Mouse (Mus musculus): ENCODE measurements at regions not wholly inside any gene's neighbourhood (a gene's known extent, or its start where the extent isn't known, plus 50 kb on each side); places are given as distances from the start of the nearest gene placed in this dataset.

GRCm38 (mm10) chr5:47115882-47116281 is 867.1 kb upstream of the Slit2 start:
- DNase-seq (ENCODE audit: low spot score in 2 of 2): no peak

- DNase-seq (ENCODE audit: low spot score in 2 of 2): no peak
Measured at GRCm38 (mm10) chr5:47095703-47096102, 887.2 kb upstream of the Slit2 start.

- no peak for DNase-seq (ENCODE audit: low spot score in 2 of 2)
Measured at GRCm38 (mm10) chr5:47052942-47053341, 930.0 kb upstream of the Slit2 start.

DNA sequence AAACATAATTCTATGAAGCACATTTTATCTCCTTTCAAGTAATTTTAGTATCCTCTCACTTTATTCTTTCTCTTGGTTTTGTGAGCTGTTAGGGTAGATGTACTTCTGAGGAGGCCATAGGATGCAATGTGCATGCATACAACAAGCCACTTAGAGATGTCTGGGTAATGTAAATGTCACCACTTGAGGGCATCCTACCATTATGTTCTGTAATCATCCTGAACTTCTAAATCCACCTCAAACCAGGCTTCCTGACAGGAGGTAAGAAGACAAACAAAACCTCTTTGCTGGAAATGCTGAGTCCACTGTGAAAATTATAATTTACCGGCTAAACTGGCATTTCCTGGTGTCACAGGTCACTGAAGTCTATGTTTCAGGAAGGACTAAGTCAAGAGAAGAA is 946.2 kb upstream of the Slit2 start:
- no peak for DNase-seq (ENCODE audit: low spot score in 2 of 2)

- DNase-seq (ENCODE audit: low spot score in 2 of 2): no peak
Measured at GRCm38 (mm10) chr5:47034021-47034420, 948.9 kb upstream of the Slit2 start.

DNA sequence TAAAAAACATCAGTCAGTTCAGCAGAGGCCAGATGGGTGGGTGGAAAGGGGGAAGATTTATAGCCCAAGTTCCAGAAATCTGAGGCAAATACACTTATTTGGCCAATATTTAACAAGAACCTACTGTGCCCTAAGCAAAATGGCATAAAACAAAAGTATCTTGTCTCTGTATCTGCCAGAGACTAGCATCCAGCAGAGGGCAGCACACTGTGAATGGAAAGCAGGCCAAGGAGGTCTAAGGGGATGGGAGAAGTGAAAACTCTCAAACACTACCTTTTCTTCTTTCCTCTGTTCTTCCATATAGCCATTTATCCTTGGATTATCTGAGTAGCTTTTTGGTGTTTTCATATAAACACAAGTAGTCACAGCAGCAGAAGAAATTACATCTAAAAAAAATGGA is 968.6 kb upstream of the Slit2 start:
- peak; percentile 29 to 36 for DNase-seq (ENCODE audit: low spot score in 2 of 2)

DNA sequence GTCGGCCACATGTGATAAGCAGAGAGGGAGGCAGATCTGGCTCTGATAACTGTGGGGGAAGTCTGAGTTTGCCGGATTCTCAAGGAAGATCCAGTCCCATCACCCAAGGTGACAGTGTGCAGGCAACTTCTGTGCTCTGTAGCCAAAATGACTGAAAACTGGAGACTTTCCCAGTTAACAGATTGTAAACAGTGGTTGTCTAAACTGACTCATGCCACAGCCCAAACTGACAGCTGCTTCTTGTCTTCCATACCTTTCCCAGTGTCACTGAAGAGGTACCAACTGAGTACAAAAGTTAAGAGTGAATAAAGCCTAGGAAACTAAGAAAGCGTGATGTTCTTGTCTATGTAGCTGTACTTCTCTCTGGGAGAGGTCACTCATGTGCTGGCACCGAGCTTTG is 990.4 kb upstream of the Slit2 start:
- DNase-seq (ENCODE audit: low spot score in 2 of 2): no peak

DNA sequence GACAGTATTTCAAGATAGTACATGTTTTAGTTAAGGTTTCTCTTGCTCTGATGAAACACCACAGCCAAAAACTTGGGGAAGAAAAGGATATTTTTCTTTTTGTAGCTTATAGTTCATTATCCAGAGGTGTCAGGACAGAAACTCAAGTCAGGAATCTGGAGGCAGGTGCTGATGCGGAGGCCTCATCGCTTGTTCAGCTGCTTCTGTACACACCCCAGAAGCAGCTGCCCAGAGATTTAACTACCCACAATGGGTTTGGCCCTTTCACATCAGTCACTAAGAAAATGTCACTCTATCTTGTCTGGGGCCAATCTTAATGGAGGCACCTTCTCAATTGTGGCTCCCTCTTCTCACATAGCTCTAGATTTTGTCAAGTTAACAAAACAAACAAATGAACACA is 996.4 kb upstream of the Slit2 start:
- DNase-seq (ENCODE audit: low spot score in 2 of 2): no peak

- DNase-seq (ENCODE audit: low spot score in 2 of 2): no peak
Measured at GRCm38 (mm10) chr5:46980326-46980725, 1002.6 kb upstream of the Slit2 start.

GRCm38 (mm10) chr5:46968870-46969436 is 1014.0 kb upstream of the Slit2 start:
- DNase-seq (ENCODE audit: low spot score in 2 of 2): no peak

GRCm38 (mm10) chr5:46960749-46961148 is 1022.2 kb upstream of the Slit2 start:
- DNase-seq (ENCODE audit: low spot score in 2 of 2): no peak

- DNase-seq (ENCODE audit: low spot score in 2 of 2): no peak
Measured at GRCm38 (mm10) chr5:46926324-46926723, 1056.6 kb upstream of the Slit2 start.

DNA sequence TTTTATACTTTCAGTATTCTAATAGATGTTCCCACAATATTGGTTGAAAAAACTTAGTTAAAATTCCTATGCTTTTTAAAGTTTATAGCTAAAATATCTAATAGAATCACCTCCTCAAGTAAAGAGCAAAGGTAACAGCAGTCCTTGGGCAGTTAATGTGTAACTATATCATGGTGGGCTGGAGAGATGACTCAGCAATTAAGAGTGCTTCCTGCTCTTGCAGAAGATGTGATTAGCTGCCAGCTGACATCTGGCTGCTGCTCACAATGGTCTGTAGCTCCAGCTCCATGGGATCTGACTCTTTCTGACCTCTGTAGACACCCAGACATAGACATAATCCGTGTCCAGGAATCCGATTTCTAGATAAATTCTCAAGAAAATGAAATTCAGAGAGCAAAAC is 1044.5 kb upstream of the Lcorl start:
- no peak for DNase-seq (ENCODE audit: low spot score in 2 of 2)

DNA sequence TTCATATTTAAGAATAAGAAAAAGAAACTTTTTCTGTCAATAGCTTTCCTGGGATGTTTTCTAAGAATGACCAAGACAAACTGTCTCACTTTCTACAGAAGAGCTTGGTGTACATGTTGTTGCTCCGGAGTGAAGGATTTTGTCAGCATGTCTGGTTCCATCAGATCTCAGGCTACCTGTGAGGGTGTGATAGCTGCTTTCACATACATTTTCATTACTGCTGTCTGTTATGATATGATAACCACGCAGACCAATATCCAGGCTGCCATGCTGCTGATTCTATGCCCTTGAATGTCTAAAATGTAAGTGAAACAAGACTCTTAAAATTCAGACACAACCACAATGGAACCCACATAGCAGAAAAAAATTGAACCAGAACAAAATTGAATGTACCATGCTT is 1036.6 kb upstream of the Lcorl start:
- DNase-seq (ENCODE audit: low spot score in 2 of 2): no peak

GRCm38 (mm10) chr5:46883956-46884355 is 1026.5 kb upstream of the Lcorl start:
- DNase-seq (ENCODE audit: low spot score in 2 of 2): no peak

GRCm38 (mm10) chr5:46856837-46857236 is 999.4 kb upstream of the Lcorl start:
- DNase-seq (ENCODE audit: low spot score in 2 of 2): no peak

GRCm38 (mm10) chr5:46845175-46845574 is 987.8 kb upstream of the Lcorl start:
- DNase-seq (ENCODE audit: low spot score in 2 of 2): no peak

DNA sequence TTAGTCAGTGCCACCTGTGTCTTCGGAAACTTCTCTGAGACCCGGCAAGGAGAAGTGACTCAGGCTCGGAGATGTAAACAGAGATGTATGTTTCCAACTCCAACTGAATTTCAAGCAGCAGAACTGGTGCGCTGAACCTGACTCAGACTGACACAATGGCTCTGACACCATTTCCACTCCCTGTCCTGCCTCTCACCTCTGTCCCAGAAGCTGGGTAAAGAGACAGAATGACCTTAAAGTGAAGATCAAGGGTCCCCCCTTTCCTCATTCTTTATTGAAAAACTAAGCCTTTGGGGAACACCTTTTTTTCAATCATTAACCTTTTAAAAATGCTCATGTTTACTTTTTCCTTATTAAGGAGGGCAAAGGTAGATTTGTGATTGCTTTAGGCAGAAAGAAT is 979.4 kb upstream of the Lcorl start:
- no peak for DNase-seq (ENCODE audit: low spot score in 2 of 2)

GRCm38 (mm10) chr5:46830797-46831618 is 973.6 kb upstream of the Lcorl start:
- no peak for DNase-seq (ENCODE audit: low spot score in 2 of 2)

GRCm38 (mm10) chr5:46830114-46830513 is 972.7 kb upstream of the Lcorl start:
- DNase-seq (ENCODE audit: low spot score in 2 of 2): no peak

- no peak for DNase-seq (ENCODE audit: low spot score in 2 of 2)
Measured at GRCm38 (mm10) chr5:46826381-46826780, 969.0 kb upstream of the Lcorl start.

- no peak for DNase-seq (ENCODE audit: low spot score in 2 of 2)
Measured at GRCm38 (mm10) chr5:46824934-46825333, 967.5 kb upstream of the Lcorl start.

- DNase-seq (ENCODE audit: low spot score in 2 of 2): no peak
Measured at GRCm38 (mm10) chr5:46795102-46795501, 937.7 kb upstream of the Lcorl start.
